Mouse (Mus musculus) limb, embryonic 11.5 days (tissue): ENCODE measurements around the gene Rab30. TPM values are rescaled to one million over a fixed set of nuclear protein-coding genes. Genes with fewer than 3 reads are reported as not detected.

ENCODE experiments used
- polyA plus RNA-seq: library from polyadenylated mRNA; unstranded; fragments of >200 nt; fragmentation: Nextera tagmentation; extraction: Ambion mirVana; gene quantifications from 2 replicates; pipeline ENCODE4 v1.2.1, GENCODE M21; 2014

Gene Rab30
- polyA plus RNA-seq, 1 experiment from 2014 or later: 11.5 TPM

Other genes starting within 250 kb of the Rab30 start
- gene Ccdc90b, start 180.5 kb upstream of the Rab30 start, polyA plus RNA-seq: 50.6 and 53.3 TPM in 2 replicates
- 6.8 and 7.5 TPM in 2 replicates for gene Ankrd42, start 104.5 kb upstream of the Rab30 start, polyA plus RNA-seq
- gene Pcf11, start 71.7 kb upstream of the Rab30 start, polyA plus RNA-seq: 22.0 and 23.3 TPM in 2 replicates
- gene Ddias, start 132.6 kb downstream of the Rab30 start, polyA plus RNA-seq: 24.0 and 24.1 TPM in 2 replicates
- 19.3 and 23.5 TPM in 2 replicates for gene Prcp, start 132.9 kb downstream of the Rab30 start, polyA plus RNA-seq